Mouse (Mus musculus): ENCODE results near the gene Rars2. TPM values are rescaled to one million over a fixed set of nuclear protein-coding genes. Genes with fewer than 3 reads are reported as not detected.
"Not testable (repeated sequence)": the region's sequence is repeated elsewhere in the genome, so short reads cannot be mapped to it uniquely, and the experiment has no call there.

The Rars2 gene
- total RNA-seq (2015) (39.8 and 40.4 TPM in 2 replicates), total RNA-seq (2017) (42.6 and 60.1 TPM in 2 replicates)

DNA sequence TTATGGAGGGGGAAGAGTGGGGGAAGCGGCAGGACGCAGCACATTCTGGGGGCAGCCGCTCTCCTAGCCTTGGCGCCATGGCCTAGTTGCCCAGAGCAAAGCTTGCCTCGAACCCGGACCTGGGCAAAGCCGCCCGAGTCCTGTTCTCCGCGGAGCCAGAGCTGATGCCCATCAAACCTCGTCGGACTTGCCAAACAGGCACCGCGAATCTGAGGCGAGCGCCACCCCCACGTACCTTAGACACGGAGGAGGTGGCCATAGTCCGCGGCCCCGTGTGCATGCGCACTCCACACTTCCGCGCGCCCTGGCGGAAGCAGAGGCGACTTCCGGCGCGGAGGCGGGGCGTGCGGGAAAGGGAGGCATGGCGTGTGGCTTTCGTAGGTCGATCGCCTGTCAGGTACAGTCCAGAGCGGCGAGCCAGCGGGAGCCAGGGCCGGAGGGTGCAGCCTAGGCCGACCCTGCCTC, at the start of gene Rars2, which contains the start of gene Orc3:
Gene Rars2, plus strand, starts transcription at position 328 of the 465 bp plus-strand sequence.
Gene Orc3, minus strand, starts transcription at position 315 of the 465 bp plus-strand sequence.
- ATAC-seq (replicated peaks; ENCODE audit: poor library complexity): peak; percentile 98

DNA sequence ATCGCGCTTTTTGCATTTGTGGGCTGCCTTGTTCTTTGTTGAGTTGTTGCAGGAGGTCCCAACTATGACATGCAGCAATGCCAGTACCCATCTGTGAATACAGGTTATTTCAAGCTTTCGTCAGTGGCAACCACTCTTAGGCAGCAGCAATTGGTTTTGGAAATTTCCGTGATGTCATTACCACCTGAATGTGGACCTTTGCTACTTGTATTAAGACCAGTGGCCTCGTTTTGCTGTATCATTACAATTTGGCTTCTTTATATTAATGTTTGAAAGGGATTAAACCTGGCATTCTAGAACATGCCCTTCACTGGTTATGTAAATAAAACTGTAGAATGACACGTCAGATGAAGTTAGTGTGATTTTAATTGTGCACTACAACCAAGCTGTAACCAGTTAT, 48.5 kb upstream of the Rars2 start:
- ATAC-seq (replicated peaks; ENCODE audit: poor library complexity): no peak

DNA sequence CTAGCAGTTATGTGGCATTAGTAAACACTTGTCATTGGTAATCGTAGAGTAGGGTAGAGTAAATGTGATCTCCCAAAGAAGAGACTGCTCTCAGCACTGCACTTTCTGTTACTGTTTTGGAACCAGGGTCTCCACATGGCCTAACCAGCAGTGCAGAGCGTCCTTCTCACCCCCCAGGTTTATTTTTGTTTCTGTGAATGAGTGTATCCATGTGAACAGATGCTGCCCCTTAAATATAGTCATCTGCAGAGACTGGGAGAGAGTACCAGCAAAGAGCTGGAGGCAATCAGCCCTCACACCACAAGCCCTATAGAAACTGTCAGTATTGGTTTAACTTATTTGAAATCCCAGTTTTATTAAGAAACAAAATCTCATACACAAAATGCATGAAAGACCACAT, 41.9 kb upstream of the Rars2 start:
- ATAC-seq (replicated peaks; ENCODE audit: poor library complexity): no peak

DNA sequence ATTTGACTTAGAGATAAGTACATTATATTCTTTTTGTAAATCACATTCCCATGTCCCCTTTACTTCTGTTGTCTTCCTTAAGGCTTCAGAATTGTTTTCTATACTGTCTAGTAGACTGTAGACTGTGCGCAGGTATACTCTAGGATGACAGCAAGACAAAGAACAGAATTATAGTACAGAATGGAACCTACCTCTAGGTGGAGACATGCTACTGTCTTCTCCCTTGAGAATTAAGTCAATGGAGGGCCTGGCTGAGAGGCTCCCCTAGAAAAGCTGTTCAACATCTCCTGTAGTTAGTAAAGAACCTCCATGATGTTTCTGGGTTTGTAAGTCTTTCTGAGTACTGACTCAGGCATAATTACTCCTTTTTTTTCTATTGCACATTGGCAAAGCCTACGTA, 37.7 kb upstream of the Rars2 start:
- ATAC-seq (replicated peaks; ENCODE audit: poor library complexity): peak; percentile 61

DNA sequence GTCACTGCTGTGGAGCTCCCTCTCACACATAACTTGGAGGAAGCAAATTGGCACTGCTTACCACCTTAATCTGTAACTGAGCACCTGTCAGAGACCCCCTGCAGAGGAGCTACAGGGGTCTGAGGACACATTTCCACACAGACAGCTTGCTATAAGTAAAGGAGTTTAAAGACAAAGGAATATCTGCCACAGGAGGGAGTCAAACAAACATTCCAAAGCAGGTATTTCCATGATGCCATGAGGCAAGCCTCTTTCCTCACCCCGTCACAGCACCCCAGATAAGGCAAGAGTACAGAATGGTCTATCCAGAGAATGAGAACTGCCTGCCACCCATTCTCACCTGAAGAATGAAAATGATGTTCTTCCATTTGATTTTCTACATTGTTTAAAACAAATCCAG, 35.5 kb upstream of the Rars2 start:
- no peak for ATAC-seq (replicated peaks; ENCODE audit: poor library complexity)

DNA sequence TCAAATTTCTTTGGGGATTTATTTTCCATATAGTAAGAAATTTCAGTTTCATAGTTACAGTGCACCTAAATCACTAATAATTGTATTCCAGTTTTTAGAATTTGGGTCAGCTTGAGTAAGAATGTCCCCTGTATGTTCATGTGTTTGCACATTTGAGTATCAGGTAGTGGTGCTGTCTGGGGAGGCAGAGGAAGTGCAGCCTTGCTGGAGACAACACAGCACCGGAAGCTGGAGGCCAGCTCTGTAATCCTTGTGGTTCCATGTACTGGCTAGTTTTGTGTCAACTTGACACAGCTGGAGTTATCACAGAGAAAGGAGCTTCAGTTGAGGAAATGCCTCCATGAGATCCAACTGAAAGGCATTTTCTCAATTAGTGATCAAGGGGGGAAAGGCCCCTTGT, 33.3 kb upstream of the Rars2 start:
- ATAC-seq (replicated peaks; ENCODE audit: poor library complexity): not testable (repeated sequence)

DNA sequence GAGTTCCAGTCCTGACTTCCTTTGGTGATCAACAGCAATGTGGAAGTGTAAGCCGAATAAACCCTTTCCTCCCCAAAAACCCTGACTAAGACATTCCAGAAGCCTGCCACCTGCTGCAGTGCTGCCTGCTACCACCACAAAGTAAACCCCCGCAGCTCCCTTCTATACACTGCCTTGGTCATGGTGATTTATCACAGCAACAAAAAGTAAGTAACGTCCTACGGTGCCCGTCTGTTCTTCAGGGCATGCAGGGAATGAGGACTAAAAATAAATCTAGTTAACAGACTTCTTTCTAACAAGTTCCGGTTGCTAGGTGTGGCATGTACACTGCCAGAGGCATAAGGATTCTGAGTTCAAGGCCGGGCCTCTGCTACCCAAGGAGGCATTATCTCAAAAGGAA, 32.8 kb upstream of the Rars2 start:
- ATAC-seq (replicated peaks; ENCODE audit: poor library complexity): no peak

DNA sequence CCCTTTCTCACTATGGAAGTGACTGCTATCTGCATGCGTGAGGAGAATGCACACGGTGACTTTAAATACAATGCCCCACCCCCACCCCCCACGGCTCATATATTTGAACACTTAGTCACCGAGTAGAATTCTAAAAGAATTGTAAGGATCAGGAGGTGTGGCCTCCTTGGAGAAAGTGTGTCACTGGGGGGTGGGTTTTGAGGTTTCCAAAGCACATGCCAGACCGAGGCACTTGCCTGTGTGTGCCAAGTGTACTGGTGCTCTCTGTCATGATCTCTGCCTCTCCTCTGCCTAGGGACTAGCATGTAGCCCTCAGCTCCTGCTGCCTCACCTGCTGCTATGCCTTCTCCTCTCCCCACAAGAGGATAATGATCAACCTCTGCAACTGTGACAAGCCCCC, 32.3 kb upstream of the Rars2 start:
- ATAC-seq (replicated peaks; ENCODE audit: poor library complexity): 0 out of 2 replicates have a peak, but pooled peaks have one; percentile 11

DNA sequence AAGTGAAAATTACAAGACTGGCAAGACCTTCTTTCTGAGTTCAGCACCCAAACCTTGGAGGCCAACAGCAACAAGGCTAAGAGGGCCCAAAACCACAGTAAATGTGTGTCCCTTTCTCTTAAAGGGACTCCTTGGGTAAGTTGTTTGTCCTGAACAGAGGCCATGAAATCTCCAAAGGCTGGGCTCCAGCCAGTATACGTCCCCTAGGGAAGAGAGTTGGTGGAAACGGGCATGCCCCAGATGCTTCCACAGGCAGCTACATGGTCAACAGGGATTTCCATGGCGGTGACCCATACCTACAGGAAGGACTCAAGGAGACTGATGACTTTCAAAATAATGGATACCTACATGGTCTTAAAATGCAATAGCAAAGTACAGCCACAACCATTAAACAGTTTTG, 31.3 kb upstream of the Rars2 start:
- ATAC-seq (replicated peaks; ENCODE audit: poor library complexity): no peak

DNA sequence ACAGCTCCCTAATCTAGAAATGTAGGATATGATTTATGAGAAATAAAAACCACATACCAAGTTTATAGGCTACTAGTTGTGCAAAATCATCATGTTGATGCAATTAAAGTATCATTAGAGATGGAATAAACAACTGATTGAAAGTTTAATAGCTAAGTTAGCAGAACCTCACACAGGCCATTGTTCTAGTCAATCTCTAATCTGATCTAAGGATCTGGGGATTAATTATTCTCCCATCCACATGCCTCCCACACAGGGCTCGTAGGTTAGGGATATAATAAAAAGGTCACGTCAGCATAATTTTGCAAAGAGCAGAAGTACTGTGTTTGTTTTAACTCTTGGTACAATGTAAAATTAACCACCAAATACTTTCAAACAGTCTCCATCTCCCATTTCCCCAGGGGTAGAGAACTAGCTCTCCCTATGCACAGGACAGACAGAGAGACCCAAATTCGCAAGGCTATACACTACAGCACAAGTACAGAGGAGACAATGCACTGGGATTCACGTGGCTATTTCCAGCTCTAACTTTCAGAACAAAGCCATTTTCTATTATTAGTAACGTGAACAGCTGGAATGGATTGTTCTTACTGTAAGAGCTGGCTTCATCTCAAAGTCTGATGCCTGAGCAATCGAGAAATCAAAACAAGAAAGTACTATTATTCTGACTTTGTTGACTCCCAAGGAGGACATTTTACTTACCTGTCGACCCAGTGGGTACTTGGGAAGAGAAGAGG, 29.7 kb upstream of the Rars2 start:
- no peak for ATAC-seq (replicated peaks; ENCODE audit: poor library complexity)

DNA sequence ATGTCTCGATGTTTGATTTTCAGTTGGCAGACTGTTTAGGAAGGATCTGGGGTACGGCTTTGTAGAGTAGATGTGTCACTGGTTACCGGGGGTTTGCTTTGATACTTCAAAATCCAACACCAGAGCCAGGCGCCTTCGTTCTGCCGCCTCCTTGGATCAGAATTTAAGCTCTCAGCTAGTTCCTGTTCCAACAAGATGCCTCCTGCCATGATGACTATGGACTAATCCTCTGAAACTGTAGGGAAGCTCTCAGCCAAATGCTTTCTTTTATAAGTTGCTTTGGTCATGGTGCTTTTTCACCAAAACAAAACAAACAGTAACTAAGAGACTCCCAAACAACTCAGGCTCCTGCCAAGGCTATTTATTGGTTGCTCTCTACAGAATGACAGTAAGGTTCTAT, 11.6 kb upstream of the Rars2 start:
- ATAC-seq (replicated peaks; ENCODE audit: poor library complexity): no peak

DNA sequence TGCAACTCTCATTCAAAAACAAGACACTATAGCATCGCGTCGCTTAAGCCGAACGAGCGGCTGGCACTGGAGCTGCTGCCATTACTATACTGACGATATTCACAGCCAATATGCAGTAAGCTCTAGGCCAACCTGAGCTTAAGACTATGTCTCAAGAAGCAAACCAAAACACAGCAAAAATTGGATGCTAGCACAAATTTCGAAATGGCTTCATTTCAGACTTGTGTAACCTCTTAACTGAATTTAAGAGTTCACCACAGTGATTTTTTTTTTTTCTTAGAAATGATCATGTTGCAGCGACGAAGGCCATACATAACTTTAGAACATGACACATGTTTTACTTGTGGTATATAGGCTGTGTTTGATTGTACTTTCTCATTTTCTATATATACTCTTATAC, 8.1 kb upstream of the Rars2 start:
- ATAC-seq (replicated peaks; ENCODE audit: poor library complexity): no peak

DNA sequence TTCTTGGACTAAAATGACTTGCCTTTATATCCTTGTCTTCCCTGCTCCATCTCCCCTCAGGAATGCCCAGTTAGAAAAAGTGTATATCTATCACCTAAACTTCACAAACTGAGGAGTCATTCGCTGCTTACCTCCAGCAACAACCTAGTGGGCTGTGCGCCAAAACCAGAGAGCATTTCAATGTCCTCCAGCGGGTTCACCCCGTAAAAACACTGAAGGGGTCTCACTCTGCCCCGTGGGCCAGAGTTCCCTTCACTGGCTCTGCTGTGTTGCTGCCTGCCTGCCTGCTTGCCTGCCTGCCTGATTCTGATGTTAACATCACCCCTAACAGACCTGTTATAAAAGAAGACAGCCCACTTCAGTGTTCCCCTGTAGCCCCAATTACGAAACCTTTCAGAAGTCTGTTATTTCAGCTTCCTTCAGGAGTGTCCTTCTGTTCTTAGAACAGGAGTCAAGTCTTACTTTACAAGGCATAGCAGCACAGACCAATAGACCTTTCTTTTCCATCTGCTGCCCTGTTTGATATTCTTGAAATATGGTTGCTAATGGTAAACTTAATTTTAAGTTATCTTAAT, 1.1 kb upstream of the Rars2 start:
- ATAC-seq (replicated peaks; ENCODE audit: poor library complexity): peak; percentile 32

DNA sequence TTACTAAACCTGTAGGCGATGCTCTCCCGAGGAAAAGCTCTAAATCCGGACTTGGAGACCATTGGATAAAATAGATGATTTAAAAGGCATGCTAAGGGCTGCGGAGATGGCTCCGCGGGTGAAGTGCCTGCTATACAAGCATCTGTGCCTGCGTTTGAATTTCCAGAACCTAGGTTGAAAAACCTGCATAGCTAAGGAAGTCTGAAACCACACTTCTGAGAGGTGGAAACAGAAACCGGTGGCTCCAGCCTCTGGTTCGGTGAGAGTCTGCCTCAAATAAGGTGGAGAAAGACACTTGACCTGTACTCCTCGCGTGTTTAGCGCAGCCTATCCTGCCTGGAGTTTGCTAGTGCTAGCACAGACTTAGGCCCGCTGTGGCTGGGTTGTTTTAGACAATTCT, 546 bp downstream of the Rars2 start:
- peak; percentile 13; the same call in 1 of the 2 replicates for ATAC-seq (replicated peaks; ENCODE audit: poor library complexity)

DNA sequence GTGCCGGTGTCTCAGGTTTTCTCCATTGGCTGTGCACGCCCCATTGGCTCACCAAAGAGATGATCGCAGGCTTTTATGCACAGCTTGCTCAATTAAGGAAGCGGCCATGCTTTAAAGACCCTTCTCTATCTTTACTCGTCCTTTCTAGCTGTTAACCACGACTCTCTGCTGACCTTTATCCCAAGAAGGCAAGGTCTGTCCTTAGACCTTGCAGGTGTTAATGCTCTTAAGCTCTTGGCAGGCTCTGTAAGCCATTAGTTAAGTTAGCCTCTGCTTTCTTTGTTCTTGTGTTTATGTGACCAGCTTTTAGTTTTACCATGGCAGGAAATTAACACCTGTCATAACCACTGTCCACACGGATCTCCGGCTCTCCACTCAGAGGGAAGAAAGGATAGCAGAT, 1.4 kb downstream of the Rars2 start:
- no peak for ATAC-seq (replicated peaks; ENCODE audit: poor library complexity)

DNA sequence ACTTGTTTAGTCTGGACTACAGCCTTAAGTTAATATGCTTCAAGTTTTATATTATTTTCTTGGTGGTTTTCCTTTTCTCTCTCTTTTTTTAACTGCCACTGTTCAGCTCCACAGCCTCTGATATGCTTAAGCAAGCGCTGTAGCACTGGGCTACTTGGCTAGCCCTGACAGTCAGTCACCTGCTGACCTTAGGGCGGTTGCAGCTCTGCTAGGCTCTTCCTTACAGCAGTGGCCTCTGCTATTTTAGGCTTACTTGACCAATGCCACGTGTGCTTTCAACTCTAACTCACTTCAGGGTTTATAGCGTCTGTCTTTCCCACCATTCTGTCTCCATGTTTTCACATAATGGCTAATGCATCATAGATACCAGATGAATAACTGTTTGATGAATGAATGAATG, 10.8 kb downstream of the Rars2 start:
- ATAC-seq (replicated peaks; ENCODE audit: poor library complexity): no peak

DNA sequence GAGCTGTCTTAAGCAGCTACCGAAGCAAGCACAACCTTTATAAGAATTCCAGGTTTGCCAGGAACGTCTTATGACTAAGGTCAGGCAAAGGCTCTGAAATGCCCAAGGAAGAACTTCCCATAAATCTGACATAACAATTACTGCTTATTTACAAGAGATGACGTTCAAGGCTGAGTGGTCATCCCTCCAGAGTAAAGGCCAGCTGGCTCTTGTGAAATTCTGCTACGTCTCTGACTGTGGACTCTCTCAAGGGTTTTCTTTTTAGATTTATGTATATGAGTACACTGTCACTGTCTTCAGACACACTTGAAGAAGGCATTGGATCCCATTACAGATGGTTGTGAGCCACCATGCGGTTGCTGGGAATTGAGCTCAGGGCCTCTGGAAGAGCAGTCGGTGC, 11.6 kb downstream of the Rars2 start:
- no peak for ATAC-seq (replicated peaks; ENCODE audit: poor library complexity)

DNA sequence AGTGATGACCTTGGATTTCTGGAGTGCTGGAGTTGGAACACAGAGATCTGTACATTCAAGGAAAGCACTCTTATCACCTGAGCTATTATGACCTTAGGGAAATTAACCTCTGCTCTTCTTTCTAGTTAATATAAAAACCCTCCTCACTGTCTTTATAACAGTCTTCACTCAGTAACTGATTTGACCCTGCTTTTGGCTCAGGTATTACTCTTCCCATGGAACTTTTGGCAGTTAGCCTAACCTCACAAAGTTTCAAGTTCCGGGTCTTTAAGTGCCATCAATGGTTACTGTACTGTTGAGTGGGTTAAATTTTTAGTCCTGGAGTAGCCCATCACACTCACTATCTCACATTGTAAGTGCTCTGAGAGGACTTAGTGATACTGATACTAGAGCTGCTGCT, 15.2 kb downstream of the Rars2 start:
- no peak for ATAC-seq (replicated peaks; ENCODE audit: poor library complexity)

DNA sequence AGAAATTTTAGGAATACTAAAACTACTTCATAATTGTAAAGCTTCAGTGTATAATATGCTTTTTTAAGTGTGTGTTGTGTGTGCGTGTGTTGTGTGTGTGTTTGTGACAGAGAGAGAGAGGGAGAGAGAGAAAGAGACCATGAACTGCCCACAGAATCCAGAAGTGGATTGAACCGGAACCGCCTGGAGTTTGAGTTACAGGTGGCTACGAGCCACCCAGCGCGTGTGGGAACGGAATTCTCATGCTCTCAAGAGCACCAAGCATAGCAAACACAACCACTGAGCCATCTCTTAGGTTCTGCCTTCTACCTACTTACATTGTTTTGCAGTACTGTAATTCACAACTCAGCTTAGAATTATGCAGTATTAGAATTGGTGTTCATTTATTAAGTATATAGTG, 19.4 kb downstream of the Rars2 start:
- no peak for ATAC-seq (replicated peaks; ENCODE audit: poor library complexity)

DNA sequence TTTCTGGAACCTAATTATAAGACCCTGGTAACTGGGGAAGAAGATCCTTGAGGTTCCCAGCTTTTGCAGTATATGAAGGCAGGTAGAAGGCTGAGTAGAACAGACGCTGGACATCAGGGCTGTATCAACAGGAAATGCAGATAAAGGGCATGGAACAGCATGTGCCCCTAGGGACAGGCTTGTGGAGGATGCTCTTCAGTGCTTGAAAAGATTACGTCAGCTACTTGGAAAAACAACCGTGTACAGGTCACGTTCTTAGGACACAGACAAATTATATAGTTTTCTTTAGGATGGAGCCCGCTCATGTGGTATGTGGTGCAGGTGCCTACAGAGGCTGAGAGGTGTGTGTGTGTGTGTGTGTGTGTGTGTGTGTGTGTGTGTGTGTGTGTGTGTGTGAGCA, 21.3 kb downstream of the Rars2 start:
- ATAC-seq (replicated peaks; ENCODE audit: poor library complexity): no peak

DNA sequence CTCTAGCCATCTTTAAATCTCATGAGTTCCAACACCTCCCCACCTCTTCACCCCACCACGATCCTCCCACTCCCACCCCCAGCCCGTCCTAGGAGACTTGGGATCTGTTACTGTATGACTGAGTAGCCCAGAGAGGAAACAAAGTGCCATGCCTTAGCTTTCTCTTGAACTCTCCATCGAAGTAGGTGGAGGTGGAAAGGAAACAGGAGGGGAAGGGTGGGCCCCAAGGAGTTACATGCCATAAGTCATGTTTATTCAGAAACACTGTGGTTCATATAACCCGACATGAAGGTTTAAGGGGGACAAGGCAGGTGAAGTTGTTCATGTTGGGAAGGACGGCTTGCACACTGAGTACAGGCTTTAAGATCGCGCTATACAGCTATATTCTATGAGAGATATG, 22.6 kb downstream of the Rars2 start:
- no peak for ATAC-seq (replicated peaks; ENCODE audit: poor library complexity)

DNA sequence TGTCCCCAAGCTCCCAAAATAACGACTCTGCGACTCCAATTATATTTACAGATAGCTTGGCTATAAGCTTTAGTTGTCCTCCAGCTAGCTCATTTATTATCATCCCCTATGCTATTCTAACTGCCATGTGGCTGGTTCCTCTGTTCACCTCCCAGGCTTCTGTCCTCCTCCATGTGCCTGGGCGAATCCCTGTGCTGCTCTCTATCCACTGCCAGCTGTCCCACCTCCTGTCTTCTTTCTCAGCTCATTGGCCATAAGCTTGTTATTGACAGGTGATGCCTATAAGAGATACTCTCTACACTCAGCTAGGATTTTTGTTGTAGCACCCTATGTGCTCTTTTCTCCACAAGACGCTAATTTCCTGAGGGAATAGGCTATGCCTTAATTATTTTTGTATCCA, 23.1 kb downstream of the Rars2 start:
- no peak for ATAC-seq (replicated peaks; ENCODE audit: poor library complexity)

All from megakaryocyte progenitor cell, adult 5-6 weeks (primary cell).